Mouse (Mus musculus): ENCODE measurements around the gene Gm49325.

GRCm38 (mm10) chr10:77569973-77570658, 35.9 kb upstream of the Gm49325 start:
- TF ChIP-seq POLR2A (IDR thresholded peaks at IDR 0.05; ENCODE audit: low read depth, low read length) (no peak), CTCF (IDR thresholded peaks at IDR 0.05; ENCODE audit: extremely low read depth, insufficient read length, insufficient replicate concordance, low read depth, low read length) (no peak)

Measured in small intestine, adult 2 months (tissue).